Mouse (Mus musculus): ENCODE measurements around the gene Stk24. TPM values are rescaled to one million over a fixed set of nuclear protein-coding genes. Genes with fewer than 3 reads are reported as not detected.
A peak's percentile ranks its signal among the peaks of the same experiment; 100 is the strongest.

Gene Stk24
- polyA plus RNA-seq, 1 experiment from 2014 or later = 30.6 TPM

DNA sequence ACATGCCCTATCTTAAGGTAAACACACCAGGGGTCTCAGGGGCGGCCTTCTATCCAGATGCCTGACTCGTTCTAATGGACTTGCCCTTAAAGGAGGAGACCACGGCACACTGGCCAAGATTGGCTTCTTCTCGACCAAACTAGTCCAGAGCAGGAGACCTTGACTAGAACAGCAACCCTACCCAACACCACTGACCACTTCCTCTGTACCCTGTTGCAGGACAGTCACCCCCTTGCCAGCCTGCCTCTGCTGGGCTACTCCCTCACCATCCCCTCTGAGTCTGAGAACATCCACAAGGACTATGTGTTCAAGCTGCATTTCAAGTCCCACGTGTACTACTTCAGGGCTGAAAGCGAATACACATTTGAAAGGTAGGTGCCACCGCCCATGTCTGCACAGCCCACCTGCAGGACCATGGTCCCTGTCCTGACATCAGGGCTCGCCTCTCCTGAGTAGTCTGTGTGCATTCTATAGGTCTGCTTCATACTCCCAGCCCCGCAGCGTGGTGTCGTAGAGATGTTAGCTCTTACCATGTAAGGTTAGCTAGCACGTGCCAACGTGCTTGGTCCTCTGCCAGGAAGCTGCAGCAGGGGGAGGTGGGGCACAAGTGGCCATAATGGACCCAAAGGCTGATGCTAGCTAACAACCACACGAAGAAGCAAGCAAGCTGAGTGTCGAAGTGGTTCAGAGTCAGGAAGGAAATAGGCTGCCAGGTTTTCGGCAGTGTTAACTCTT, 99.0 kb downstream of the Stk24 start:
- ATAC-seq = no peak
- no peak for DNase-seq (ENCODE audit: low spot score)
- H3K27me3 ChIP-seq (replicated peaks; ENCODE audit: insufficient read depth, low read length) = no peaks in the 10 kb centered on the region
- TF ChIP-seq CTCF (IDR thresholded peaks at IDR 0.05) = no peak
- TF ChIP-seq EP300 (IDR thresholded peaks at IDR 0.05) = no peak
- H3K9me3 ChIP-seq (ENCODE audit: low read length) = no peaks in the 10 kb centered on the region
- H3K4me2 ChIP-seq (replicated peaks; ENCODE audit: low read depth, low read length) = no peak overlapping the region
- H3K9ac ChIP-seq (replicated peaks; ENCODE audit: low read depth) = no peak overlapping the region
- no peaks in the 10 kb centered on the region for H3K4me1 ChIP-seq (ENCODE audit: insufficient read depth, low read depth, low read length)
- H3K36me3 ChIP-seq (ENCODE audit: insufficient read depth, low read length) = peaks cover 39% of the 10 kb centered on the region
- no peak overlapping the region for H3K27ac ChIP-seq (ENCODE audit: low read length)
- 58% methylated on average over 16 of the region's 16 CpGs for WGBS
- no peak overlapping the region for H3K4me3 ChIP-seq (ENCODE audit: low read depth, low read length)

DNA sequence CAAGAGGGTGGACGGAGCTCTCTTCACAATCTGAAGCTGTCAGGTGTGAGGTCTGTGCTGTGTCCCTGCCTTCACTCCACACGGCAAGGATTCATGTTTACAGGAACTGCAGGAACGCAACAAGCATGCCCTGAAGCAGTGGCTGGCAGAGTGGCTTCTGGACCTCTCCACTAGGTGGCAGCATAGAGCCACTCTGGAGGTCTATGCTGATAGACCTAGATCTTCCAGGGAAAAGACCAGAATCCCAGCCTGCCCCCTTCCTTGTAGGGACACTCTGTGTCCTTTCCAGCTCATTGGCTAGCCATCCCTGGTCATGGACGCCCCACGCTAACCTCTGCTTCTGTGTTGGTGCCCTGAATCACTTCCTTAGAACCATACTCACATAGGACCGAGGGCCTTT, 100.7 kb downstream of the Stk24 start:
- 29% methylated on average over 6 of the region's 6 CpGs for WGBS
- H3K4me2 ChIP-seq (replicated peaks; ENCODE audit: low read depth, low read length) = no peak overlapping the region

DNA sequence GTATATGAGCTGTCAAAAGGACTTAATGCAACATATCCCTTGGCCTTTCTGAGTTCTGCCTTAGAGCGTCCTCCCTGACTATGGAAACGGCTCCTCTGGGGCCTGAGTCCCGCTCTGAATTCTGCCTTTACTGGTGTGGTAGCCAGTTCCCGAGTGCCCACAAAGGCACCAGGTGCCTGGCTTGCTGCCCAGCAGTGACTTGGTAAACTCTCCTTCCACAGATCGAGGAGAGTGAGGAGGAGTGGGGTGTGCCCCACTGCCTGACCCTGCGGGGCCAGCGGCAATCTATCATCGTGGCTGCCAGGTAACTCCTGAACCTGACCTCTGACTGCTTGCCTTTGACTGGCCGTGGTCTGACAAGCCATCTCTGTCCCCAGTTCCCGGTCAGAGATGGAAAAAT, 103.8 kb downstream of the Stk24 start:
- no peak for TF ChIP-seq CTCF (IDR thresholded peaks at IDR 0.05)
- no peak for TF ChIP-seq EP300 (IDR thresholded peaks at IDR 0.05)
- H3K9ac ChIP-seq (replicated peaks; ENCODE audit: low read depth) = no peak overlapping the region
- H3K27me3 ChIP-seq (replicated peaks; ENCODE audit: insufficient read depth, low read length) = no peaks in the 10 kb centered on the region
- no peak for ATAC-seq
- no peak overlapping the region for H3K4me2 ChIP-seq (replicated peaks; ENCODE audit: low read depth, low read length)
- H3K4me1 ChIP-seq (ENCODE audit: insufficient read depth, low read depth, low read length) = no peaks in the 10 kb centered on the region
- no peaks in the 10 kb centered on the region for H3K9me3 ChIP-seq (ENCODE audit: low read length)
- H3K36me3 ChIP-seq (ENCODE audit: insufficient read depth, low read length) = peaks cover 49% of the 10 kb centered on the region
- no peak overlapping the region for H3K27ac ChIP-seq (ENCODE audit: low read length)
- H3K4me3 ChIP-seq (ENCODE audit: low read depth, low read length) = no peak overlapping the region
- DNase-seq (ENCODE audit: low spot score) = no peak
- WGBS = 60% methylated on average over 10 of the region's 10 CpGs

More for the DNA sequence above, 100.7 kb downstream of the Stk24 start:
- no peaks in the 10 kb centered on the region for H3K27me3 ChIP-seq (replicated peaks; ENCODE audit: insufficient read depth, low read length)
- no peak overlapping the region for H3K27ac ChIP-seq (ENCODE audit: low read length)
- TF ChIP-seq CTCF (IDR thresholded peaks at IDR 0.05) (peak; percentile 98), EP300 (IDR thresholded peaks at IDR 0.05) (no peak)
- no peak overlapping the region for H3K4me3 ChIP-seq (ENCODE audit: low read depth, low read length)
- H3K4me1 ChIP-seq (ENCODE audit: insufficient read depth, low read depth, low read length) = no peaks in the 10 kb centered on the region
- H3K9me3 ChIP-seq (ENCODE audit: low read length) = no peaks in the 10 kb centered on the region
- ATAC-seq (peak; percentile 80), DNase-seq (ENCODE audit: low spot score) (peak; percentile 84)
- no peak overlapping the region for H3K9ac ChIP-seq (replicated peaks; ENCODE audit: low read depth)
- H3K36me3 ChIP-seq (ENCODE audit: insufficient read depth, low read length) = peaks cover 42% of the 10 kb centered on the region

DNA sequence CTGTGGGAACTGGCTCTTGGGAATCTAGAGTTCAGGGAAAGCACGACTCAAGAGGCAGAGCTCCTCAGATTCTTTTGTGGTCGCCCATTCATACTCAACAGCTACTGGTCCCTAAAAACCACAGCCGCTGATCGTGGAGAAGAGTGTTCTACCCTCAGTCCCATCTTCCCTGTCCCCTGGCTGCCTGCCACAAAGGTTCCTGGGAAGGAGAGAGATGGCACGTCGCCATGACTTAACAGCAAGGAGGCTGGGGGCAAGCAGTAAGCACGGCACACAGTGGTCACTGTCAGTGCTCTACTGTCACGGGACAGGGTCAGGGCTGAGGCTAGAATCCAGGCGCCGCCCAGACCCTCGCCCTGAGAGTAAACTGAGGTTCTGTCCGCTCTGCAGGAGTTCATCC, 104.8 kb downstream of the Stk24 start:
- no peaks in the 10 kb centered on the region for H3K27me3 ChIP-seq (replicated peaks; ENCODE audit: insufficient read depth, low read length)
- no peak overlapping the region for H3K4me2 ChIP-seq (replicated peaks; ENCODE audit: low read depth, low read length)
- WGBS = 69% methylated on average over 12 of the region's 12 CpGs
- H3K27ac ChIP-seq (ENCODE audit: low read length) = no peak overlapping the region
- no peak overlapping the region for H3K4me3 ChIP-seq (ENCODE audit: low read depth, low read length)
- no peaks in the 10 kb centered on the region for H3K4me1 ChIP-seq (ENCODE audit: insufficient read depth, low read depth, low read length)
- no peak for TF ChIP-seq EP300 (IDR thresholded peaks at IDR 0.05)
- TF ChIP-seq CTCF (IDR thresholded peaks at IDR 0.05) = no peak
- no peak overlapping the region for H3K9ac ChIP-seq (replicated peaks; ENCODE audit: low read depth)
- no peaks in the 10 kb centered on the region for H3K9me3 ChIP-seq (ENCODE audit: low read length)
- ATAC-seq (no peak), DNase-seq (ENCODE audit: low spot score) (no peak)
- peaks cover 46% of the 10 kb centered on the region for H3K36me3 ChIP-seq (ENCODE audit: insufficient read depth, low read length)

DNA sequence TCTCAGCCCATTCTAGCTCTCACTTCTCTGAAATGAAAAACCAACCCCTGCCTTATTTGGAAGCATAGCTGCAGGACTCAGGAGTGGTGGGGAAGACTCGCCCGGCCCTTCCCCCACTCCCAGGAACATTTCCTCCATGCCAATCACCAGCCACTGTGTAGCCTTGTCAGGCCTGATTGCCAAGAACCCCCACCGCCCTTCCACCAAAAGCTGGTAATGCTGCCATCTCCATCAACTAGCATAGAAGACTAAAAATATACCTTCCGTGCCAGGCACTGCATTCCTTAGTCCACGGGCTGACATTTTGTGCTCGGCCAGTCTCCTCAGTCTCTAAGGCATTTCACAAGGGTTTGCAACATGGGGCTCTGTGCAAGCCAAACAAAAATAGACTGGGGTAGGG, 109.3 kb downstream of the Stk24 start:
- Histone ChIP-seq H3K9me3 (ENCODE audit: low read length) (no peaks in the 10 kb centered on the region), H3K4me2 (replicated peaks; ENCODE audit: low read depth, low read length) (no peak overlapping the region), H3K9ac (replicated peaks; ENCODE audit: low read depth) (no peak overlapping the region), H3K4me1 (ENCODE audit: insufficient read depth, low read depth, low read length) (no peaks in the 10 kb centered on the region), H3K4me3 (ENCODE audit: low read depth, low read length) (no peak overlapping the region), H3K27me3 (replicated peaks; ENCODE audit: insufficient read depth, low read length) (no peaks in the 10 kb centered on the region), H3K27ac (ENCODE audit: low read length) (no peak overlapping the region), H3K36me3 (ENCODE audit: insufficient read depth, low read length) (peaks cover 25% of the 10 kb centered on the region; the same call in 1 of the 2 replicates)
- DNase-seq (ENCODE audit: low spot score) = no peak
- no peak for ATAC-seq
- WGBS = 70% methylated on average over 6 of the region's 6 CpGs
- no peak for TF ChIP-seq CTCF (IDR thresholded peaks at IDR 0.05)
- no peak for TF ChIP-seq EP300 (IDR thresholded peaks at IDR 0.05)

DNA sequence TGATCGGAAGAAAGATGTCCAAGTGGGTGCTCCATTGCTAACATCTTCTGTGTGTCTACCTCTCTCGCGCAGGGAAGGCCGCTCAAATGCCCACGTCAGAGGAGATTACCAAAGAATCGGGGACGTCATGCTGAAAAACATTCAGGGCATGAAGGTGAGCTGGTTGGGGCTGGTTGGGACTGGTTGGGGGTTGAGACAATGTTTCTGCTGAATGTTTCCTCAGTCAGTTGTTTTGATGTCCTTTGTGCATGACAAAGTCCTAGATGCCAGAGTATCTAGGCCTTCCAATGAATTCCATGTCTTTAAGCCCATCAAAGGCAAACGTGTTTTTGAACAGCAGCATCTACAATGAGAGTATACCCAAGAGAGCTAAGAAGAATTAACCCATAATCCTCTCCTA, 112.0 kb downstream of the Stk24 start:
- Histone ChIP-seq H3K4me3 (ENCODE audit: low read depth, low read length) (no peak overlapping the region), H3K4me1 (ENCODE audit: insufficient read depth, low read depth, low read length) (0 out of 2 replicates have a peak, but pooled peaks cover 4% of the 10 kb centered on the region), H3K36me3 (ENCODE audit: insufficient read depth, low read length) (peaks cover 20% of the 10 kb centered on the region), H3K4me2 (replicated peaks; ENCODE audit: low read depth, low read length) (no peak overlapping the region), H3K27me3 (replicated peaks; ENCODE audit: insufficient read depth, low read length) (no peaks in the 10 kb centered on the region), H3K9ac (replicated peaks; ENCODE audit: low read depth) (no peak overlapping the region), H3K27ac (ENCODE audit: low read length) (no peak overlapping the region), H3K9me3 (ENCODE audit: low read length) (no peaks in the 10 kb centered on the region)
- no peak for DNase-seq (ENCODE audit: low spot score)
- 90% methylated on average over 8 of the region's 8 CpGs for WGBS
- TF ChIP-seq CTCF (IDR thresholded peaks at IDR 0.05) (no peak), EP300 (IDR thresholded peaks at IDR 0.05) (no peak)
- ATAC-seq = no peak
